Mouse (Mus musculus): Measurements from ENCODE around the gene Skap1.

DNA sequence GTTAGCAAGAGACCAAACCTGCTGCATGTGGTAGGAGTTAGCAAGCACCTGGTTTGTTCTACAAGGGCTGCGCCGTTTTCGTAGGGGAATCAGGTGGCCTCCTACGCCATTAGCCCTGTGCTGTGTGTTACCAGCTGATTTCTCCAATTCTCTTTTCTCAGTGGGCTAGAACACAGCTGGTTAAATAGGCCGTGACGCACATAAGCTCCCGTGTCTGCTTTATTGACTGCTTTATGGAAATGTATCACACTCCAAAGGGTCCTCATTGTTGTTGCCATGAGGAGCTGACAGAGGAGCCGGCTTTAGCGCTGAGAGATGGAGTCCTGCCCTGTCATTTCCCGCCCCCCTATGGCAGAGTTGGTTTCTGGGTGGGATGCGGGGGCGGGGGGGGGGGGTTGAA, 230.4 kb downstream of the Skap1 start:
- no peak for TF ChIP-seq CTCF (IDR thresholded peaks at IDR 0.05 in 2 of 3, conservative IDR thresholded peaks at IDR 0.05 in 1 of 3; ENCODE audit: control insufficient read depth in 1 of 3, insufficient read depth in 1 of 3, low read depth in 2 of 3, low read length in 3 of 3, poor library complexity in 1 of 3, severe bottlenecking in 1 of 3)
- TF ChIP-seq GATA1 (IDR thresholded peaks at IDR 0.05; ENCODE audit: low read depth, low read length) = no peak
- TF ChIP-seq E2F4 (IDR thresholded peaks at IDR 0.05; ENCODE audit: borderline replicate concordance, low read depth, low read length) = no peak
- TF ChIP-seq POLR2AphosphoS2 (IDR thresholded peaks at IDR 0.05; ENCODE audit: low read length) = no peak
- TF ChIP-seq RCOR1 (IDR thresholded peaks at IDR 0.05; ENCODE audit: low read depth, low read length) = no peak
- no peak for TF ChIP-seq TBP (IDR thresholded peaks at IDR 0.05; ENCODE audit: low read depth, low read length)
- no peak for TF ChIP-seq ELF1 (IDR thresholded peaks at IDR 0.05; ENCODE audit: low read depth, low read length)
- TF ChIP-seq ETS1 (IDR thresholded peaks at IDR 0.05; ENCODE audit: low read depth, low read length) = no peak
- TF ChIP-seq USF2 (IDR thresholded peaks at IDR 0.05; ENCODE audit: borderline replicate concordance in 1 of 2, insufficient read depth in 1 of 2, low read depth in 1 of 2, low read length in 2 of 2) = no peak
